Mouse (Mus musculus): Measurements from ENCODE around the gene Tyw3. TPM values are rescaled to one million over a fixed set of nuclear protein-coding genes. Genes with fewer than 3 reads are reported as not detected.
"Not testable (repeated sequence)": the region's sequence is repeated elsewhere in the genome, so short reads cannot be mapped to it uniquely, and the experiment has no call there.

The Tyw3 gene
- 6.2 and 6.4 TPM in 2 replicates for polyA plus RNA-seq (2012; rRNA removed)

- DNase-seq (ENCODE audit: low read depth): peak; percentile 55
These were observed at the start of gene Tyw3 for GRCm38 (mm10) chr3:154596934-154597554. Gene Tyw3 (minus strand): TSS chr3:154597104.

GRCm38 (mm10) chr3:154633091-154633490, 36.2 kb upstream of the Tyw3 start:
- DNase-seq (ENCODE audit: low read depth): no peak

- DNase-seq (ENCODE audit: low read depth): not testable (repeated sequence)
These were observed 34.4 kb upstream of the Tyw3 start for GRCm38 (mm10) chr3:154631281-154631680.

DNA sequence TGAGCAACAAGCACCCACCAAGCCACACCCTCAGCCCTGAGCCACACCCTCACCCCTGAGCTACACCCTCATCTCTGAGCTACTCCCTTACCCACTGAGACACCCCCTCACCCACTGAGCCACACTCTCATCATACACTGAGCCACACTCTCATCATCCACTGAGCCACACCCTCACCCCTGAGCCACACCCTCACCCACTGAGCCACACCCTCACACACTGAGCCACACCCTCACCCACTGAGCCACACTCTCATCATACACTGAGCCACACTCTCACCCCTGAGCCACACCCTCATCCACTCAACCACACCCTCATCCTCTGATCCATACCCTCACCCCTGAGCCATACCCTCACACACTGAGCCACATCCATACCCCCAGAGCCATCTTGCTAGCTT, 31.4 kb upstream of the Tyw3 start:
- DNase-seq (ENCODE audit: low read depth): no peak

- DNase-seq (ENCODE audit: low read depth): no peak
These were observed 19.2 kb upstream of the Tyw3 start for GRCm38 (mm10) chr3:154616106-154616505.

- no peak for DNase-seq (ENCODE audit: low read depth)
These were observed 18.4 kb upstream of the Tyw3 start for GRCm38 (mm10) chr3:154615304-154615703.

DNA sequence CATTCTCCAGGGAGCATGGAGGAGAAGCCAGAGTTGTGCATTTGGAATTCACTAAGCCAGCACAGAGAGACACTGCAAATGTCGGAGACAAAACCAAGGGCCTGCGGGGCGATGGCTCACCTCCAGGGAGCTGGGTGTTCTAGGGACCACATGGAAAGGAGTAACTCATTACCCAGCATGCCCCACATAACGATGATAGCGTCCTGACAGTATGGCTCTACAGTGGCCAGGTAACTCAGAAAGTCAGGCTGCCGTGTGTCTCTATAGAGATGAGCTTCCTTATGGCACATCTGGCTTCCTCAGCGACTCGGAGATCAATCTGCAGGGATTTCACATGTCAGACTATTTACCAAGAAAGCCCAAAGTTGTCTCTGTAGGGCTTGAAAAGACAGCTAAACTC, 17.9 kb upstream of the Tyw3 start:
- DNase-seq (ENCODE audit: low read depth): no peak

DNA sequence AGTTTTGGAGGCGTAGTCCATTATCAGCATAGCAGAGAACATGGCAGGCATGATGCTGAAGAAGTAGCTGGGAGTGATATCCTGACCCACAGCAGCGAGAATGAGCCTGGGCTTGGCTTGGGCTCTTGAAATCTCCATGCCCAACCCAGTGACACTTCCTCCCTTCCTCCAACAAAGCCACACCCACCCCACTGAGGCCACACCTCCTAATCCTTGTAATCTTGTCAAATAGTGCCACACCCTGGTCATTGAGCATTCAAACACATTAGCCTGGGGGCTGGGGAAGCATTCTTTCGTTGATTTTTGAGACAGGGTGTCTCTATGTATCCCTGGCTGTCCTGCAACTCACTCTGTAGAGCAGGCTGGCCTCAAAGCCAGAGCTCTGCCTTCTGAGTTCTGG, 15.0 kb upstream of the Tyw3 start:
- no peak for DNase-seq (ENCODE audit: low read depth)

GRCm38 (mm10) chr3:154607896-154608295, 11.0 kb upstream of the Tyw3 start:
- DNase-seq (ENCODE audit: low read depth): no peak

GRCm38 (mm10) chr3:154604871-154605270, 8.0 kb upstream of the Tyw3 start:
- DNase-seq (ENCODE audit: low read depth): no peak

DNA sequence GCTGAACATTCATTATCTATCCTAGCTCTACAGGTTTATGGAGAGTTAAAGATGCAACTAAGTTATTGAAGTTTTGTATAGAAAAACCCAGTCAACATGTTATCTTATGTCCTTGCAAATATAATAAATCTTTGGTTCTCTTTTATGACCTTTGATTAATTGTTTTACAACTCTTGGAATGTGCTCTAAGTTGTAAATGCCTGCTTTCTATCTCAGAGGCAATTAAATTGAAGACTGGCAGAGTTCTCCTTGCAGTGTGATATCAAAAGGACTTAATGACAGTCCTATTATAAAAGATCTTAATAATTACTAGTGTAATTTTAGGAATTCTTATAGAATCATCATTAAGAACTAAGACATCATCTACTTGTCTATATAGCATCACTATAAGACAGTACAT, 5.2 kb upstream of the Tyw3 start:
- no peak for DNase-seq (ENCODE audit: low read depth)

- DNase-seq (ENCODE audit: low read depth): no peak
These were observed 657 bp upstream of the Tyw3 start for GRCm38 (mm10) chr3:154597561-154597960.

GRCm38 (mm10) chr3:154596488-154596933, 393 bp downstream of the Tyw3 start, which contains the start of gene Cryz:
Gene Cryz (plus strand): TSS chr3:154596711.
- no peak for DNase-seq (ENCODE audit: low read depth)

GRCm38 (mm10) chr3:154594156-154594555, 2.7 kb downstream of the Tyw3 start:
- DNase-seq (ENCODE audit: low read depth): no peak

DNA sequence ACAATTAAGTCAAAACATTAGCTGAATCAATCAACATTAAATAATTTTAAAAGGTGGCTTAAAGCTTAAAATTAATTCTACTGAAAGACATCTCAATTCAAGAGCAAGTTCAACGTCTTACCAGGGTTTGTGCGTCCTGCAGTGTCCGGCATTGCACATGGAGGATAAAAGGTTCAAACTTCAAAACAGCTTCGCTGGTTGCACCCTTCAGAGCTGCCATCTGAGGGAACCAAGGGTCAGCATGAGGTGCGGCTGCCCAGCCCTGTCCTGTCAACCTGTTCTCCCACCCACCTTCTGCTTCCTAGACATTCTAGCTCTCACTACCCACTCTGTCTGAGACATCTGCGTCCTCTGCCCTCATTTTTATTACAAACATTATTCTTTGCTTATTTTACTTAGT, 3.3 kb downstream of the Tyw3 start:
- no peak for DNase-seq (ENCODE audit: low read depth)

- no peak for DNase-seq (ENCODE audit: low read depth)
These were observed 5.3 kb downstream of the Tyw3 start for GRCm38 (mm10) chr3:154591621-154592020.

DNA sequence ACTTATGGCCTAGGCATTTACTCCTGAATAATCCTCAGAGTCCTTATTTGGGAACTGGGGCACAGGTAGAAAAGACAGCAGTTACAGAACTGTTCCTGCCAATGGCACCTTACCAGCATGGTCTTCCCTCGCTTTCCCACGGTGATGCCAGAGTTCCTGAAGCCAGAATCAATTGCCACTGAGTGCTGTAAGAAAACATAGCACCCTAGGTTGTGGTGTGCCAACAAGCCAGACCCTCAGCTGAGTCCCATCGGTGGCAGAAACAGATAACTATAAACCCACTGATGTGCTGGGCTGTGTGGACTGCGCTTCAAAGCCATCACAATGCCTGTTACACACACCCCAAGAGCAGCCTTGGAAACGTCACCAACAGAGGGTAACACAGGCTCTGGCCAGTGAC, 5.9 kb downstream of the Tyw3 start:
- DNase-seq (ENCODE audit: low read depth): no peak

DNA sequence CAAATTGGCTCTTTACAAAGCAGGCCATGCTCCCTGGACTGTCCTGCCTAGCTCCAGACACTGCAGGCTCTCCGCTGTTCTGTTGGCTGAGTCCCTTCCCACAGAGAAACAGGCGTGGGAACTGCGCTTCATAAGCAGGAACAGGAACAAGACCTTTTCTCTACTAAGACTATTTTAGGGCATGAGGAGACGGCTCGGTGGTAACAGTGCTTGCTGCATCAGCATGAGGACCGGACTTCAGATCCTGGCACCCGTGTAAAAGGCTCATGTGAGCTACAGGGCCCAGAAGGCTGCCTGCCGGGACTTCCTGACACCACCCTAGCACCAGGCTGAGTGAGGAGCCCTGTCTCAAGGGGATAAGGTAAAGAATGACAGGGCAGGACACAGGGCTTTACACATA, 12.6 kb downstream of the Tyw3 start:
- DNase-seq (ENCODE audit: low read depth): no peak

DNA sequence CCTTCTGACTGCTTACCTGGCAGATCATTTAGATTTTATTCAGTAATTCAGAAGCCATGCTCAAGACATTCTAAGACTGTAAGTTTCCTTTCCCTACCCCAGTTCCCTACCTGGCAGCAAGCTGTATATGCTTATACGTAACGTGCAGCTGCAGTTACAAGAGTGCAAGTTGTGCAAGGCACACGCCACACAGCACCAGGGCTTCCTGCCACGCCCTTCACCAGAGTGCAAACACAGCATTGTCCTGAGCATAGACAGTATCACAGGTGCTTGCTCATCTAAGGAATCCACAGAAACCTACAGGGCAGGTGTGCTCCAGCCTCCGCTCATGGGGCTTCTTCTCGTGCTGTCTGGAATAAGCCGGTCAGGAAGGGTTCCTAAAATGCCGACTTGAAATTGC, 19.0 kb downstream of the Tyw3 start:
- no peak for DNase-seq (ENCODE audit: low read depth)

DNA sequence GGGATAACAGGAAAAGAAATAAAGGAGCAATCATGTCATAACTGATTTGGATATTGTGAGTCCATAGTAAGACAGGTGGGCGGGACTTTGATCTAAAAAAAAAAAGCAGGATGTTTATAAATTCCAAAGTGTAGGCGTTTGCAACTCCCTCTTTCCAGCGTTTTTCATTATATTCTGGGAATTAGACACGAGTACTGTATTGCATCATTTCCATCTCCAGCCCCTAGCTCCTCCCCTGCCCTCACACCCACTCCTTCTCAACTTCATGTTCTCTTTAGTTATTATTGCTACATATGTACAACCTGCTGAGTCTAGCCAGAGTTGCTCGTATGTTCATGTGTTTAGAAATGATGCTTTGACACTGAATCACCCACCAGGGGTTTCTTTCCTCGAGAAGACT, 23.2 kb downstream of the Tyw3 start:
- no peak for DNase-seq (ENCODE audit: low read depth)

GRCm38 (mm10) chr3:154572341-154572972, 24.4 kb downstream of the Tyw3 start:
- no peak for DNase-seq (ENCODE audit: low read depth)

DNA sequence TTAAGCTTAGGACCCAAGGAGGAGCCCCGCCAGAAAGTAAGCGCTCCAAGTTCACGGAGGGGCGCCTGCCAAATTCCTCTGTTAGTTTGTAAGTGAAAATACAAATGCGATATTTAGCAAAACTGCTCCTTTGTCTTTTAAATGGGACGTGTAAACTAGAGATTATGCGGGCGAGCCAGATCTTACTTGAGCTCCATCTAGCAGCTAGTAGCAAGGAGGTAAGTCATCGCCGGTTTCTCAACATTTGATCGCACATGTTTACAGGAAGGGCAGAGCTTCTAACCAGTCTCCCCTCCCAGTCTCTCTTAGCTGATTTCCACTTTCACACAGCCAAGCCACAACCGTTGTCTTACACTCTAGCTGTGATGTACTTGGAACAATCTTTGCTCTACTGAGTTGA, 26.1 kb downstream of the Tyw3 start:
- no peak for DNase-seq (ENCODE audit: low read depth)

- no peak for DNase-seq (ENCODE audit: low read depth)
These were observed 26.8 kb downstream of the Tyw3 start for GRCm38 (mm10) chr3:154570029-154570575.

Data from gonadal fat pad, adult 2 months (tissue).